Mouse (Mus musculus): ENCODE results near the gene Lypd6. TPM values are rescaled to one million over a fixed set of nuclear protein-coding genes. Genes with fewer than 3 reads are reported as not detected.

The Lypd6 gene
- total RNA-seq, 2 experiments from 2014 or later, result not detected

DNA sequence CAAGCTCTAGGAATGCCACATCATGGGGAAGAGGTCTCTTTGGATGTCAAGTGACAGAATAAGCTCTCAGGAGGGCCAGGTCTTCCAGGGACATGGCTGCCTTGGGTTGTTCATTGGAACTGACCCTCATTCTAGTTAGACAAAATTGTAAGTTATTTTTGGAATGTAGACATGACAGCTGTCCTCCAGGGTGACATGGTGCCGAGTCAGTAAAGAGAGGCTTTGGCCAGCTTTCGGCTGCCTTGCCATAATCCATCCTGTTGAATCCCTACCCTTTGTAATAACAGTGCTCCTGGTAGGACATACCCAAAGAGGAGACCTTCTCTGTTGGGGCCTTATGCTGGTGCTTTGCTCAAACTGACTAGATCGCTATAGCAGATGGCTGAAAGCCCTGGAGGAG lies 39.8 kb downstream of the Lypd6 start:
- no peak for ATAC-seq (ENCODE audit: poor library complexity, severe bottlenecking)

- ATAC-seq (ENCODE audit: poor library complexity, severe bottlenecking), result no peak
These were observed 40.6 kb downstream of the Lypd6 start for GRCm38 (mm10) chr2:50106879-50107278.

GRCm38 (mm10) chr2:50110167-50110566 lies 43.9 kb downstream of the Lypd6 start:
- no peak for ATAC-seq (ENCODE audit: poor library complexity, severe bottlenecking)

GRCm38 (mm10) chr2:50111169-50111568 lies 44.9 kb downstream of the Lypd6 start:
- ATAC-seq (ENCODE audit: poor library complexity, severe bottlenecking), result no peak

DNA sequence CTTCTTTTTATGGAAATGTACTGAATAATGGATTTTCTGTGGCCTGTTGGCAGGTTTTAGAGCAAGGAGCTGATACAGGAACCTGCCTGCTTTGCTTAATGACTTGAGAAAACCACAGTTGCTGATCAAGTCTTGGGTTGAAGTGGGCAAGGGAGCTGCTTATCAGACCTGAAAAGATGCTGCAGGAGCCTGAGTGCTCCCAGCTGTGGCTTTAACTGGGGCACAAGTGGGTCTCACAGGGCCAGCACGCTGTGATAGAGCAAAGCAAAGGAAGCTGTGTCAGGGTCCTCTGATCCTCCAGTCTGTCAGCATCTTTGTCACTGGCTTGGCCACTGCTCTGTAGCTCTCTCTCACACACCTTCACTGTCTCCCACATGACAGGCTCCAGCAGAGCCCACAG lies 45.4 kb downstream of the Lypd6 start:
- no peak for ATAC-seq (ENCODE audit: poor library complexity, severe bottlenecking)

- ATAC-seq (ENCODE audit: poor library complexity, severe bottlenecking), result peak; percentile 85
These were observed 46.2 kb downstream of the Lypd6 start for GRCm38 (mm10) chr2:50112427-50112826.

GRCm38 (mm10) chr2:50119101-50119500 lies 52.9 kb downstream of the Lypd6 start:
- no peak for ATAC-seq (ENCODE audit: poor library complexity, severe bottlenecking)

GRCm38 (mm10) chr2:50120839-50121238 lies 54.6 kb downstream of the Lypd6 start:
- no peak for ATAC-seq (ENCODE audit: poor library complexity, severe bottlenecking)

- no peak for ATAC-seq (ENCODE audit: poor library complexity, severe bottlenecking)
These were observed 57.1 kb downstream of the Lypd6 start for GRCm38 (mm10) chr2:50123376-50123775.

- ATAC-seq (ENCODE audit: poor library complexity, severe bottlenecking), result no peak
These were observed 61.4 kb downstream of the Lypd6 start for GRCm38 (mm10) chr2:50127513-50128175.

- no peak for ATAC-seq (ENCODE audit: poor library complexity, severe bottlenecking)
These were observed 62.4 kb downstream of the Lypd6 start for GRCm38 (mm10) chr2:50128322-50129277.

DNA sequence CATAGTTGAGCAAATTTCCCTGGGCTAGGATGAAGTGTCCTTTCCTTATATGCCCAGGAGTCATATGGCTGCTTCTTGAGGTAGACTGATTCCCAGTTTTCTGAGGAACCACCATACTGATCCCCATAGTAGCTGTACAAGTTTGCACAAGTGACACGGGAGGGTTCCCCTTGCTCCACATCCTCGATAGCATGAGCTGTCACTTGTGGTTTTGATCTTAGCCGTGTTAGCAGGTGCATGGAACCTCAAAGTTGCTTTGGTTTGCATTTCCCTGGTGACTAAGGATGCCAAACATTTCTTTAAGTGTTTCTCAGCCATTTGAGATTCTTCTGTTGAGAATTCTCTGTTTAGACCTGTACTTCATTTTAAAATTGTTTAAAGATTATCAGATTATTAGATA lies 64.4 kb downstream of the Lypd6 start:
- ATAC-seq (ENCODE audit: poor library complexity, severe bottlenecking), result no peak

DNA sequence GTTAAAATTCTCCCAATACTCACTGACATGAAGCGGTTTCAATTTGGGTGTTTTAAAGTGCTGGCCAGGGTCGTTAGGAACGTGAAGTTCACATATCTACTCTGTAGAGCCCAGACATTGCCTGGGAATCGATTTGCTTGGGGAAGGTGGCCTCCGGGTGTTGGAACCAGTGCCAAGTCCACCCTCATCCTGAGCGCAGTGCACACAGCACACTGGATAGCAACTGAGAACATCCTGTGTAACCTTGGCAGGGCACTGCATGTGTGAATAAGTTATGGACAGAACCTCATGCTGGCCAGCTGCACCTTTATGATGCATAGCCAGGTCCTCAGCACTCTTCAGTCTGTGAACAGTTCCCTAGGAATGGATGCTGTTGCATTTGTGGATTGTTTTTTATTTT lies 77.4 kb downstream of the Lypd6 start:
- ATAC-seq (ENCODE audit: poor library complexity, severe bottlenecking), result no peak

DNA sequence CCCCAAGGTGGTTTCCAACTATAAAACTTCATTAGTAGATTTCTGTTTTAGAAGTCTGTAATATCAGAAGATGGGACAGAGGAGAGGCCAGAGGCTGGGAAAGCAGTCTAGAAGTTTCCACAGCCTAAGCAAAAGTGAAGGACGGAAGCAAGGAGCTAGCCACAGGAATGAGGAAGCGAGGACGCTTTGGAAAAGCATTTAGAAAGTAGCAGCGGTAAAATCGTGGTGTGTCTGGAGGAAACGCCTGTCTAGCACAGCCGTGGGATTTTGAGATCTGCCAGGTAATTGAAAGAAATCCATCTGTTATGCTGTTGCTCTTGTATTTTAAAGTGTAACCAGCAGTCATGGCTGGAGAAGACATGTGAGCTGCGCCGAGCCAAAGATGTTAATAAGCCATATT lies 81.1 kb downstream of the Lypd6 start:
- ATAC-seq (ENCODE audit: poor library complexity, severe bottlenecking), result no peak

- no peak for ATAC-seq (ENCODE audit: poor library complexity, severe bottlenecking)
These were observed 83.3 kb downstream of the Lypd6 start for GRCm38 (mm10) chr2:50149257-50150202.

- ATAC-seq (ENCODE audit: poor library complexity, severe bottlenecking), result no peak
These were observed 84.0 kb downstream of the Lypd6 start for GRCm38 (mm10) chr2:50150203-50150590.

DNA sequence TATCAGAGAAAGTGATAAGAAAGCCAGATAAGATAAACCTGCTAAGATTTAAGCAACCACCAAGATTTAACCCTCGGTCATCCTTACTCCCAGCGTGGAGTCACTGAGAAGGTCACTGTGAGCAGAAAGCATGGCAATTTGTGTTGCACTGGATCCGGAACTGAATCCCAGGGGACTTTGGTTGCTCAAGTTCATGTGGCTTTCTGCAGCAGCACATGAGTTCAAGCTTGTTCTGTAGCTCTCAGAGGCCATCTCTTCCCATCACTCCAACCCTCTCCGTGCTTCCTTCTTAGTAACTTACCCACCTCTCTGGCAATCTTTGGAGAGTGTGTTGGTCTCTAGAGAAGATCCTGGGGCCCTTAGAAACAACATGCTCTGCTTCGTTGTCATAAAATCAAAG lies 84.6 kb downstream of the Lypd6 start:
- ATAC-seq (ENCODE audit: poor library complexity, severe bottlenecking), result no peak

GRCm38 (mm10) chr2:50151401-50151800 lies 85.2 kb downstream of the Lypd6 start:
- no peak for ATAC-seq (ENCODE audit: poor library complexity, severe bottlenecking)

DNA sequence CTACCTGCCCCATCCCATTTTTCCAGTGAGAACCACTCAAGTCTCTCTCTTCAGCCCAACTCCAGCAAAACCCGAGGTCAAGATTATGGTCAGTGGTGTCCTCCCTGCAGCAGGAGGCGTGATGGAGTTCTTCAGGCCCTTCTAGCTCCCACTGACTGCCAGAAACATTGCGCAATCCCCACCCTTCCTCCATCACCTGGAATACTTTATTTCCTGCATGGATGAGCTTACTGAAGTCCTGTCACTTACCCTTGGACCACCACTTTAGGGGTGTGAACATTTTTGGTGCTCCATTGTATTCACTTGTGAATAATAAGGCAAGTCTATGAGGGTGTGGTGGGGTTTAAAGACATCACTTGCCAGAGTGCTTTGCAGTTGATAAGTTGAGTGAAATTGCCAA lies 85.7 kb downstream of the Lypd6 start:
- ATAC-seq (ENCODE audit: poor library complexity, severe bottlenecking), result no peak

DNA sequence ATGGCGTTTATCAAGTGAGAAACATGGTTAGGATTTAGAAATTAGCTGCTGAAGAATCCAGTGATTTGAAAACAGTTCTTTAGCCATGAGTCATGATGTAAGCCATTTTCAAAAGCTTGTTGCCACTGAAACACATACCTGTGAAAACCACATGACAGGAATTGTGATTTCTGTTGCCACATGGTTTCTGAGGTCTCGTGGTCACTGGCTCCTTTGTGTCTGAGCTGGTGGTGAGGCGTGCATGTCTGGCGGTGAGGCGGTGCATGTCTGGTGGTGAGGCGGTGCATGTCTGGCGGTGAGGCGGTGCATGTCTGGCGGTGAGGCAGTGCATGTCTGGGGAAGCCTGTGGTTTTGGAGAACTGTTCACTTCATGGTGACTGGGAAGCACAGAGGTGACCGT lies 89.8 kb downstream of the Lypd6 start:
- ATAC-seq (ENCODE audit: poor library complexity, severe bottlenecking), result no peak

- no peak for ATAC-seq (ENCODE audit: poor library complexity, severe bottlenecking)
These were observed 93.8 kb downstream of the Lypd6 start for GRCm38 (mm10) chr2:50160069-50160468.
